Mouse (Mus musculus) embryonic facial prominence, embryonic 11.5 days (tissue): ENCODE results near the gene Gm20390. TPM values are rescaled to one million over a fixed set of nuclear protein-coding genes. Genes with fewer than 3 reads are reported as not detected.

Source experiments
- ATAC-seq: fragments of 200-750 bp; cut with Nextera tagmentation; replicated peaks from 2 replicates; pipeline ENCODE4 v1.8.0; 2017; ENCODE audit warnings: low read depth; ENCODE audit not compliant: insufficient number of reproducible peaks, low FRiP score, low TSS enrichment
- DNase-seq: peaks from one replicate; pipeline ENCODE4 v3.0.0-alpha.2; 2015; ENCODE audit warnings: low spot score
- H3K27ac ChIP-seq: fragments of 300-500 bp; sonication (generic); replicated peaks from 2 replicates; pipeline ENCODE4 v1.5.1; 2014; ENCODE audit warnings: mild to moderate bottlenecking, low read depth, low read length, control low read depth
- H3K27me3 ChIP-seq: fragments of 300-500 bp; sonication (generic); 2 replicates; pipeline ENCODE4 v1.6.1; 2014; ENCODE audit warnings: mild to moderate bottlenecking, low read length, moderate library complexity, mixed read lengths; ENCODE audit not compliant: control insufficient read depth, insufficient read depth
- H3K36me3 ChIP-seq: fragments of 300-500 bp; sonication (generic); replicated peaks from 2 replicates; pipeline ENCODE4 v1.6.1; 2014; ENCODE audit warnings: low read depth, mild to moderate bottlenecking, low read length, moderate library complexity, mixed read lengths; ENCODE audit not compliant: control insufficient read depth, insufficient read depth
- H3K4me1 ChIP-seq: fragments of 300-500 bp; sonication (generic); 2 replicates; pipeline ENCODE4 v1.6.1; 2014; ENCODE audit warnings: low read length, mixed read lengths; ENCODE audit not compliant: control insufficient read depth, insufficient read depth
- H3K4me2 ChIP-seq: fragments of 300-500 bp; sonication (generic); 2 replicates; pipeline ENCODE4 v1.6.1; 2014; ENCODE audit warnings: low read depth, mild to moderate bottlenecking, control low read depth, low read length, moderate library complexity
- H3K4me3 ChIP-seq: fragments of 300-500 bp; sonication (generic); 2 replicates; pipeline ENCODE4 v1.5.1; 2014; ENCODE audit warnings: low read depth, low read length, control low read depth
- H3K9ac ChIP-seq: fragments of 300-500 bp; sonication (generic); replicated peaks from 2 replicates; pipeline ENCODE4 v1.6.1; 2014; ENCODE audit warnings: mild to moderate bottlenecking, control low read depth, low read length
- H3K9me3 ChIP-seq: fragments of 300-500 bp; sonication (generic); replicated peaks from 2 replicates; pipeline ENCODE4 v1.6.1; 2016; ENCODE audit warnings: mild to moderate bottlenecking, low read length, inconsistent platforms, mixed read lengths; ENCODE audit not compliant: control insufficient read depth
- WGBS: fragments of 180-500 bp; shearing (Covaris S2); extraction: QIAGEN DNeasy Blood & Tissue Kit; methylation state at CpG from one replicate; pipeline ENCODE4 v1.1.7; 2014; 5-methylcytosine and 5-hydroxymethylcytosine counted together
- polyA plus RNA-seq: library from polyadenylated mRNA; unstranded; fragments of >200 nt; fragmentation: Nextera tagmentation; extraction: Ambion mirVana; gene quantifications from 2 replicates; pipeline ENCODE4 v1.2.1, GENCODE M21; 2014

Gene Gm20390
- polyA plus RNA-seq, 1 experiment from 2014 or later = 429 TPM

DNA sequence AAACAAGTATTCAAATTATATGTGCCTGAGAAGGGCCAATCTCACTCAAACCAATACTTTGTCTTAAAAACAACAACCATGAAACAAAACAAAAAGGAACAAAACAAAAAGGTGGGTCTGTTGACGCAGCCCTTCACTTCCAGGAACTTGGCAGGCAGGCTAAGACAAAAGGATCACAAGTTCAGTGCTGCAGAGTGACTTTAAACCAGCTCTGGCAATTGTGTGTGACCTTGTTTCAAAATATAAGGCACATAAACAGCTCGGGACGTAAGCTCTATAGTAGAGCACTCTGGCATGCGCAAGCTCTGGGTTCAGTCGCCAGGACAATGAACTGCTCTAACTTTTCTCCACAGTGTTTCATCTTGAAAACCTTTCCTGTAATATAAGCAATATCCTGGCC lies 4.9 kb upstream of the Gm20390 start:
- no peak for DNase-seq
- WGBS = 87% methylated on average over 5 of the region's 5 CpGs
- Histone ChIP-seq H3K9ac (no peak overlapping the region), H3K36me3 (no peaks in the 10 kb centered on the region), H3K9me3 (no peaks in the 10 kb centered on the region), H3K27ac (no peak overlapping the region), H3K4me1 (no peaks in the 10 kb centered on the region), H3K4me3 (no peak overlapping the region), H3K27me3 (no peaks in the 10 kb centered on the region), H3K4me2 (no peak overlapping the region)
- no peak for ATAC-seq

DNA sequence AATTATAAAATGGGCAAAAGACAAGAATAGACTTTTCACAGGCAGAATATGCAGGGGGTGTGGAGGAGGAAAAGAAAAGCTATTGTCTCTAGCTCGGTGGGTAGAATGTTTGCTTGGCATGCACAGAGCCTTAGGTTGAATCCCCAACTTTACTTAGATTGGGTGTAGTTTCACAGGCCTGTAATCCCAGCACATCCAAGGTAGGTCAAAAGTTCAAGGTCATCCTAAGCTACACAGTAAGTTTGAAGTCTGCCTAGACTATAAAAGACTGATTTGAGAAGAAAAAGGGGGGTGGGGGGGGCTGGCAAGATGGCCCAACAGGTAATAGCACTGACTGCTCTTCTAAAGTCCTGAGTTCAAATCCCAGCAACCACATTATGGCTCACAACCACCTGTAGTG lies 1.7 kb upstream of the Gm20390 start:
- Histone ChIP-seq H3K9me3 (no peaks in the 10 kb centered on the region), H3K9ac (no peak overlapping the region), H3K27ac (no peak overlapping the region), H3K27me3 (no peaks in the 10 kb centered on the region), H3K4me1 (no peaks in the 10 kb centered on the region; the same call in 1 of the 2 replicates), H3K36me3 (peaks cover 6% of the 10 kb centered on the region), H3K4me2 (no peak overlapping the region), H3K4me3 (no peak overlapping the region)
- DNase-seq (no peak), ATAC-seq (no peak)
- WGBS = 83% methylated on average over 1 of the region's 1 CpGs

DNA sequence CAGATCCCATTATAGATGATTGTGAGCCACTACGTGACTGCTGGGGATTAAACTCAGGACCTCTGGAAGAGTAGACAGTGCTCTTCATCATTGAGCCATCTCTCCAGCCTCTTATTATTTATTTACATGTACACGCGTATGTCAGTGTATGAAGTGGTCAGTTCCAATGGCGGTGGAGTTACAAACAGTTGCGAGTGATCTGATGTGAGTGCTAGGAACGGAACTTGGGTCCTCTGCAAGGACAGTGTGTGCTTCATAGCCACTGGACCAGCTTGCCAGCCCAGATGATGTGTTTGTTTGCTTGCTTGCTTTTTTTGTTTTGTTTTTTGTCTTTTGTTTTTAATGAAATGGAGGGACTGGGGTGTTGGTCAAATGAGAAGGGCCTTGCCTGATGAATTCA lies 1.1 kb upstream of the Gm20390 start:
- H3K9ac ChIP-seq = no peak overlapping the region
- 91% methylated on average over 6 of the region's 6 CpGs for WGBS
- ATAC-seq (no peak), DNase-seq (no peak)
- no peak overlapping the region for H3K4me2 ChIP-seq
- H3K9me3 ChIP-seq = no peaks in the 10 kb centered on the region
- H3K36me3 ChIP-seq = peaks cover 6% of the 10 kb centered on the region
- H3K27ac ChIP-seq = no peak overlapping the region
- H3K4me3 ChIP-seq = no peak overlapping the region
- no peaks in the 10 kb centered on the region for H3K27me3 ChIP-seq
- no peaks in the 10 kb centered on the region; the same call in 1 of the 2 replicates for H3K4me1 ChIP-seq

DNA sequence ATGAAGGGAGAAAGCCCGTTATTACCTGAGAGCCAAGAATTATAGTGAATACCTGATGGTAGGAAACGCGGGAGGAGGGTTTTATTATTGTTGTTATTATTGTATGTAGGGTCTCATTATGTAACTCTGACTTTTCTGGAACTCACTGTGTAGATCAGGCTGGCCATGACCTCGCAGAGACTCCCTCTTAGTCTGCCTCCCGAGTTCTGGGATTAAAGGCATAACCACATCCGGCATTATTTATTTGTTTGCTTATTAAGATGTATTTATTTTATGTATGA lies 695 bp upstream of the Gm20390 start:
- Histone ChIP-seq H3K9me3 (no peaks in the 10 kb centered on the region), H3K4me3 (no peak overlapping the region; the same call in 1 of the 2 replicates), H3K36me3 (peaks cover 7% of the 10 kb centered on the region), H3K4me2 (no peak overlapping the region; the same call in 1 of the 2 replicates), H3K9ac (no peak overlapping the region), H3K27ac (no peak overlapping the region), H3K4me1 (no peaks in the 10 kb centered on the region; the same call in 1 of the 2 replicates), H3K27me3 (no peaks in the 10 kb centered on the region)
- ATAC-seq (no peak), DNase-seq (no peak)
- WGBS = 47% methylated on average over 6 of the region's 6 CpGs

DNA sequence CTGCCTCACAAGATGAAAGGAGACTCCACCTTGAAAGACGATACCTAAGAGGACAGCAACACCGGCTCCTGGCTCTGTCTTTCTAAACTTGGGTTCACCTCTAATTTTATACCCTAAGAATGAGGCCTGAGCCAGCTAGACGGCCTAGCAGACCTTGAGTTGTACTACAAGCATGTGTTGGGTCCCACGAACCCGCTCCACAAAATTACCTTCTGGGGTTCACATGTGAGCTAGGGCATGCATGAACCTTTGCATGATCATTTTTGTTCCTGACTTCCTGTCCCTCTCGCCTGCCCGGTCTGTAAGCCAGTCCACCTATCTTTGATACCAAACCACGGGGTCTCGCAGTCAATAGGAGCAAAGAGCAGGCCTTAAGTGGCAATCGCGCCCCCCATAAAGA lies 712 bp downstream of the Gm20390 start:
- peak overlapping the region; percentile 77 for H3K4me3 ChIP-seq
- ATAC-seq (no peak), DNase-seq (peak; percentile 11)
- 3% methylated on average over 11 of the region's 11 CpGs for WGBS
- H3K9ac ChIP-seq = peak overlapping the region; percentile 73
- H3K36me3 ChIP-seq = peaks cover 9% of the 10 kb centered on the region
- peak overlapping the region; percentile 38; the same call in 1 of the 2 replicates for H3K27ac ChIP-seq
- H3K9me3 ChIP-seq = no peaks in the 10 kb centered on the region
- peak overlapping the region; percentile 76 for H3K4me2 ChIP-seq
- H3K27me3 ChIP-seq = no peaks in the 10 kb centered on the region
- H3K4me1 ChIP-seq = no peaks in the 10 kb centered on the region; the same call in 1 of the 2 replicates

DNA sequence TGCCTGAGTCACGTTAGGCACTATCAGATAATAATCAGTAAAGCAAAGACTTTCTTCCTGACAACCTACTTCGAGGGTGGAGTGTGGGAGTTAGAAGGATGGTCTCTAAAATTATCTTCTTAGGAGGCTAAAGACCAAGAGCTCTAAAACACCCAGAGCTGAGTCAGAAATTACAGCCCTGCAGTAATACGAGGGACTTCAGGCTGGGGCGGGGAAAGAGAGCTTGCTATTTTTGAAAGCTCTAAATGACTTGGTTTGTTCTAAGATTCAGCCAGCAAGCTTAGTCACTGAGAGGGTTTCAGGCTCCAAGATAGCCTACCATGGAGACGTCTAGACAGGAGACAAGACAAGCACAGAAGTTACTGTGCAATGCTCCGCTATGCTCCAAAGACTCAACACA lies 2.7 kb downstream of the Gm20390 start:
- 87% methylated on average over 6 of the region's 6 CpGs for WGBS
- Histone ChIP-seq H3K4me2 (no peak overlapping the region), H3K9me3 (no peaks in the 10 kb centered on the region), H3K4me3 (no peak overlapping the region), H3K27ac (no peak overlapping the region), H3K36me3 (peaks cover 9% of the 10 kb centered on the region), H3K4me1 (no peaks in the 10 kb centered on the region; the same call in 1 of the 2 replicates), H3K27me3 (no peaks in the 10 kb centered on the region), H3K9ac (no peak overlapping the region)
- DNase-seq (no peak), ATAC-seq (no peak)

DNA sequence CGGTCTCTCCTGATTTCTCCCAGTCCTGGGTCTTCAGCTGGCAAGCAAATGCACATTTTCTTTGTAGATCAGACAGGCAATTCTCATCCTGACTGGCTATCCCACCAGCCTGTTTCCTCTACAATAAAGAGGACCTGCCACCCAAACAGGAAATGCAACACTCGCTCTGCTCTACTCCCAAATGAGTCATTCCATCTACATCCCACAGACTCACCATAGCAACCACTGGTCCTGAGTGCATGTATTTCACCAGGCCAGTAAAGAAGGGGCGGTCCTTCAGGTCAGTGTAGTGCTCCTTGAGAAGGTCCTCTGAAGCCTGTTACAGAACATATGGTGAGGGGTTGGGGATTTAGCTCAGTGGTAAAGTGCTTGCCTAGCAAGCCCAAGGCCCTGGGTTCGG lies 5.1 kb downstream of the Gm20390 start:
- ATAC-seq = no peak
- 88% methylated on average over 4 of the region's 4 CpGs for WGBS

DNA sequence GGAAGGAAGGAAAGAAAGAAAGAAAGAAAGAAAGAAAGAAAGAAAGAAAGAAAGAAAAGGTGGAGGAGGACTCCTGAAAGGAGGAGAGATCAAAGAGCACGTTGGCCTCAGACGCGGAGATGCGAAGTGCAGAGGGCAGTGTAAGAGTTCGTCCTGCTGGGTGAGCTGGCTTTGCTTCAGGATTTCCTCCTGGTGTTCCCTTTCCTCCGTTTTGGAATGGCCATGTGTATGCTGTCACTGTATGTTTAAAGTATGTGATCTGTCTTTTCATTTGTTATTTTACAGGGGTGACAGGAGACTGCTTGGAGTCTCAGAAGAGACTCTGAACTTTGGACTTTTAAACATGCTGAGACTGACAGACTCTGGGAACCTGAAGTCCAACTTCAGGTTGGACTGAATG lies 6.6 kb downstream of the Gm20390 start:
- no peak overlapping the region for H3K4me2 ChIP-seq
- no peaks in the 10 kb centered on the region for H3K9me3 ChIP-seq
- no peak for DNase-seq
- no peak overlapping the region for H3K27ac ChIP-seq
- H3K4me1 ChIP-seq = no peaks in the 10 kb centered on the region
- H3K9ac ChIP-seq = no peak overlapping the region
- peaks cover 13% of the 10 kb centered on the region for H3K36me3 ChIP-seq
- no peak for ATAC-seq
- H3K4me3 ChIP-seq = no peak overlapping the region
- WGBS = 88% methylated on average over 6 of the region's 6 CpGs
- no peaks in the 10 kb centered on the region for H3K27me3 ChIP-seq

More for the DNA sequence above, 5.1 kb downstream of the Gm20390 start:
- Histone ChIP-seq H3K4me2 (no peak overlapping the region), H3K27ac (no peak overlapping the region), H3K9me3 (no peaks in the 10 kb centered on the region), H3K36me3 (peaks cover 13% of the 10 kb centered on the region), H3K4me1 (no peaks in the 10 kb centered on the region; the same call in 1 of the 2 replicates), H3K9ac (no peak overlapping the region), H3K4me3 (no peak overlapping the region), H3K27me3 (no peaks in the 10 kb centered on the region)
- DNase-seq = no peak
